Mouse (Mus musculus): ENCODE data around the gene Tbc1d15. TPM values are rescaled to one million over a fixed set of nuclear protein-coding genes. Genes with fewer than 3 reads are reported as not detected.

Gene Tbc1d15
- polyA plus RNA-seq, 1 experiment: 16.0 TPM

DNA sequence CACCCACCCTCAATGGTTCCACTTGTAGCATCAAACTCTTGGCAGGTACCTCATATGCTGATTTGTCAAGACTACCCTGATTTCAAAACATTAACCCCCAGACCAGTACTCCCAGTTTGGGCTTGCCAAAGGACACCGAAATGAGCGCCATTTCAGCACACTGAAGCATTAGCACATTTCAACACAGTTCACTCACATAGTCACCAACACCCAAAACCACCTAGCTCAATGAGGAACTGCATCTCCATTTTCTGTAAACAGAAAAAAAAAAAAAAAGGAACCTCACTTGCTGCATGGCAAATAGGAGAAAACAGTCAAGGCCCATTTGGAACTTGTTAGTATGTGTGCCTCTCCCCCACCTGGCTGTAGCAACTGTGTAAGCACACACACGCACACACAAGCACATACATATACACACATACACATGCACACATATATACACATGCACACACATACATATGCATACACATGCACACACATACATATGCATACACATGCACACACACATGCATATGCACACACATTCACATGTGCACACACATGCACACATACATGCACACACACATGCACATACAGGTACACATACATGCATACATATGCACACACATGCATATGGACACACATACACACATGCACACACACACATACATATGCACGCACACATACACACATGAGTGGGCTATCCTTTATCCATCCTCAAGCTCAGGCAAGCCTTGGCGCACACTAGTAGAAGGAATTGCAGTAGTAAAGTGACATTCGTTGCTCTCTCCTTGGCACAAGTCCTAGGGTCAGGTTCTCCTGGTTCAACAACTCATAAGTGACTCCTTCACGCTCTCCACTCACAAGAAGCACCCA, 80.5 kb downstream of the Tbc1d15 start:
- H3K79me3 ChIP-seq (ENCODE audit: low read depth): no peaks in the 10 kb centered on the region
- peaks cover 3% of the 10 kb centered on the region for H3K27me3 ChIP-seq (ENCODE audit: control insufficient read depth, insufficient read depth, insufficient read length)
- TF ChIP-seq CEBPB (IDR thresholded peaks at IDR 0.05; ENCODE audit: low read depth) (no peak), USF1 (IDR thresholded peaks at IDR 0.05; ENCODE audit: low read depth) (no peak), FOSL1 (IDR thresholded peaks at IDR 0.05; ENCODE audit: insufficient read depth, low read length, poor library complexity, severe bottlenecking) (no peak), MAX (IDR thresholded peaks at IDR 0.05) (no peak), MYOG (IDR thresholded peaks at IDR 0.05; ENCODE audit: control insufficient read depth, extremely low read depth, insufficient read length) (no peak)
- no peaks in the 10 kb centered on the region for H3K79me2 ChIP-seq (ENCODE audit: control insufficient read depth, insufficient read depth)
- H3K36me3 ChIP-seq (ENCODE audit: control insufficient read depth, insufficient read depth): no peaks in the 10 kb centered on the region
- H3ac ChIP-seq (ENCODE audit: control insufficient read depth, insufficient read length, low read depth): no peak overlapping the region
- no peak overlapping the region for H3K4me3 ChIP-seq (ENCODE audit: insufficient read depth, poor library complexity, severe bottlenecking)

DNA sequence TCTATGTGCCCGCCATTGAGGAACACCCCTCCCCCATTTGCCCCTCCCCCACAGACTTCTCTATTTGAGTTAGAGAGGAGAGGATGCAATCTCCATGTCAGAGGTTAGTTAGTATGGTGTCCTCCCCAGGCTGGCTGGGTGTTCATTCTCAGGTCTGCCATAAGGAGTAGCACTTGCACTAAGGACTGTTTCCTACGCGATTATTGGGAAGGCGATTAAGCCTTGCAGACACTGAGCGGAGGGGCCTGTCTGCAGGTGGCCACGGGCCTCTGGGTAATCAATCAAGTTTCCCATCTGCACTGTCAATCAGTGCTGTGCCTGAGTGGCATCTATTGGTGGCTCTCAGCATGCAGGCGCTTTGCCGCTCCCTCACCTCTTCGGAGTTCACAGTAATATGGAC, 81.9 kb downstream of the Tbc1d15 start:
- Histone ChIP-seq H3K36me3 (ENCODE audit: control insufficient read depth, insufficient read depth) (no peaks in the 10 kb centered on the region), H3K79me2 (ENCODE audit: control insufficient read depth, insufficient read depth) (no peaks in the 10 kb centered on the region), H3K4me3 (ENCODE audit: insufficient read depth, poor library complexity, severe bottlenecking) (no peak overlapping the region), H3ac (ENCODE audit: control insufficient read depth, insufficient read length, low read depth) (no peak overlapping the region), H3K27me3 (ENCODE audit: control insufficient read depth, insufficient read depth, insufficient read length) (no peaks in the 10 kb centered on the region), H3K79me3 (ENCODE audit: low read depth) (no peaks in the 10 kb centered on the region)
- TF ChIP-seq CEBPB (IDR thresholded peaks at IDR 0.05; ENCODE audit: low read depth) (no peak), CTCF (IDR thresholded peaks at IDR 0.05; ENCODE audit: control insufficient read depth, insufficient read depth, insufficient read length) (no peak), MYOD1 (IDR thresholded peaks at IDR 0.05; ENCODE audit: control insufficient read depth, insufficient read length, low read depth) (no peak), FOSL1 (IDR thresholded peaks at IDR 0.05; ENCODE audit: insufficient read depth, low read length, poor library complexity, severe bottlenecking) (no peak), MYOG (IDR thresholded peaks at IDR 0.05; ENCODE audit: control insufficient read depth, extremely low read depth, insufficient read length) (no peak), MAX (IDR thresholded peaks at IDR 0.05) (no peak), USF1 (IDR thresholded peaks at IDR 0.05; ENCODE audit: low read depth) (no peak)

DNA sequence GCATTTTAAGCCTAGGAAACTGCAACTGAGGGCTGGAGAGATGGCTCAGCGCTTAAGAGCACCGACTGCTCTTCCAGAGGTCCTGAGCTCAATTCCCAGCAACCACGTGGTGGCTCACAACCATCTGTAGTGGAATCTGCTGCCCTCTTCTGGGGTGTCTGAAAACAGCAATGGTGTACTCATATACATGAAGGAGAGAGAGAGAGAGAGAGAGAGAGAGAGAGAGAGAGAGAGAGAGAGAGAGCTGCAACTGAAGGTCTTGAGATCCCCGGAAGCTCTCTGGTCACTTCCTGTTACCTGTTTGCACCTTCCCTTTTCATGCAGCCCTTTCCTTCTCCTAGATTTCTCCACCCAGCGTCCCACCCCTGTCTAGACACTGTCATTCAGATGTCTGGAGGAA, 91.0 kb downstream of the Tbc1d15 start:
- no peaks in the 10 kb centered on the region for H3K36me3 ChIP-seq (ENCODE audit: control insufficient read depth, insufficient read depth)
- H3K4me3 ChIP-seq (ENCODE audit: insufficient read depth, poor library complexity, severe bottlenecking): no peak overlapping the region
- no peak overlapping the region for H3ac ChIP-seq (ENCODE audit: control insufficient read depth, insufficient read length, low read depth)
- H3K79me3 ChIP-seq (ENCODE audit: low read depth): no peaks in the 10 kb centered on the region
- TF ChIP-seq MYOG (IDR thresholded peaks at IDR 0.05; ENCODE audit: control insufficient read depth, extremely low read depth, insufficient read length): no peak
- no peak for TF ChIP-seq CEBPB (IDR thresholded peaks at IDR 0.05; ENCODE audit: low read depth)
- TF ChIP-seq FOSL1 (IDR thresholded peaks at IDR 0.05; ENCODE audit: insufficient read depth, low read length, poor library complexity, severe bottlenecking): no peak
- TF ChIP-seq MYOD1 (IDR thresholded peaks at IDR 0.05; ENCODE audit: control insufficient read depth, insufficient read length, low read depth): no peak
- TF ChIP-seq MAX (IDR thresholded peaks at IDR 0.05): no peak
- no peak for TF ChIP-seq CTCF (IDR thresholded peaks at IDR 0.05; ENCODE audit: control insufficient read depth, insufficient read depth, insufficient read length)
- TF ChIP-seq USF1 (IDR thresholded peaks at IDR 0.05; ENCODE audit: low read depth): no peak
- no peaks in the 10 kb centered on the region for H3K79me2 ChIP-seq (ENCODE audit: control insufficient read depth, insufficient read depth)
- peaks cover 5% of the 10 kb centered on the region for H3K27me3 ChIP-seq (ENCODE audit: control insufficient read depth, insufficient read depth, insufficient read length)

Other genes starting within 250 kb of the Tbc1d15 start
- gene Tph2, start 66.4 kb downstream of the Tbc1d15 start, polyA plus RNA-seq (2012; fragmentation: generic; extraction: Trizol): 0.73 TPM
- gene Rab21, start 64.1 kb upstream of the Tbc1d15 start, polyA plus RNA-seq (2012; fragmentation: generic; extraction: Trizol): 22.9 TPM
- 16.6 TPM for gene Tmem19, start 111.0 kb upstream of the Tbc1d15 start, polyA plus RNA-seq (2012; fragmentation: generic; extraction: Trizol)
- gene Thap2, start 133.0 kb upstream of the Tbc1d15 start, polyA plus RNA-seq (2012; fragmentation: generic; extraction: Trizol): 4.8 TPM
- gene Zfc3h1, start 133.5 kb upstream of the Tbc1d15 start, polyA plus RNA-seq (2012; fragmentation: generic; extraction: Trizol): 5.9 TPM

All from C2C12 (cell line).